Mouse (Mus musculus): ENCODE data around the gene Ptprg.

DNA sequence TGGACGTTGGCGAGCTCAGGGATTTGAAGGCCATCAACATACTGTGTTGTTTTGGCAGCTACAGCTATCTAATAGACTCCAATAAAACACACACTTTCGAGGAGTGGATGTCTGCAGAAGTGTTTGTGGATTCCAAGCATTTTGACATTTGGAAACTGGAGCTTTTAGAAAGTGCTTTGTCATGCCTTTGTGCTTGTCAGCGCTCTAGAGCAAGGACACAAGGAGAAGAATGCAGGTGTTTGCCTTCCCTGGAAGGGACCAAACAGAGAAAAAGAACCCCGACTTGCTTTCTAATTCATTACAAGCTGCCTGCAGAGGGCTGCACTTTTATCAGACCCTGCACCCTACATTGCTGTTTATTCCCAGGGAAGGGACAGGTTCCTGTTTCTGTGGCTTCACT, 560.0 kb downstream of the Ptprg start:
- TF ChIP-seq CTCF (IDR thresholded peaks at IDR 0.05; ENCODE audit: low read depth) (no peak), EP300 (IDR thresholded peaks at IDR 0.05; ENCODE audit: low read depth) (no peak)
